Mouse (Mus musculus) heart, embryonic 16.5 days (tissue): ENCODE measurements around the gene Cd160. TPM values are rescaled to one million over a fixed set of nuclear protein-coding genes. Genes with fewer than 3 reads are reported as not detected.

ENCODE experiments used
- ATAC-seq: fragments of 200-750 bp; cut with Nextera tagmentation; replicated peaks from 2 replicates; pipeline ENCODE4 v1.8.0; 2017; ENCODE audit warnings: moderate number of reproducible peaks; ENCODE audit not compliant: insufficient read depth, low FRiP score; ENCODE audit errors: extremely low read depth
- H3K27ac ChIP-seq: fragments of 300-500 bp; sonication (generic); 2 replicates; pipeline ENCODE4 v1.5.1; 2014; ENCODE audit warnings: mild to moderate bottlenecking, low read length, control low read depth, moderate library complexity
- H3K27me3 ChIP-seq: fragments of 300-500 bp; sonication (generic); 2 replicates; pipeline ENCODE4 v1.6.1; 2014; ENCODE audit warnings: low read length, mixed read lengths; ENCODE audit not compliant: control insufficient read depth, insufficient read depth
- H3K36me3 ChIP-seq: fragments of 300-500 bp; sonication (generic); 2 replicates; pipeline ENCODE4 v1.6.1; 2014; ENCODE audit not compliant: control insufficient read depth, insufficient read depth
- H3K4me1 ChIP-seq: fragments of 300-500 bp; sonication (generic); 2 replicates; pipeline ENCODE4 v1.6.1; 2014; ENCODE audit warnings: low read length, mixed read lengths; ENCODE audit not compliant: control insufficient read depth, insufficient read depth
- H3K4me2 ChIP-seq: fragments of 300-500 bp; sonication (generic); 2 replicates; pipeline ENCODE4 v1.6.1; 2014; ENCODE audit warnings: low read depth, mild to moderate bottlenecking, control low read depth, low read length
- H3K4me3 ChIP-seq: fragments of 300-500 bp; sonication (generic); 2 replicates; pipeline ENCODE4 v1.5.1; 2014; ENCODE audit warnings: mild to moderate bottlenecking, control low read depth, low read length
- H3K9ac ChIP-seq: fragments of 300-500 bp; sonication (generic); 2 replicates; pipeline ENCODE4 v1.6.1; 2014; ENCODE audit warnings: low read length, control low read depth
- H3K9me3 ChIP-seq: fragments of 300-500 bp; sonication (generic); replicated peaks from 2 replicates; pipeline ENCODE4 v1.6.1; 2016; ENCODE audit warnings: low read length; ENCODE audit not compliant: control insufficient read depth
- WGBS: fragments of 180-500 bp; shearing (Covaris S2); extraction: QIAGEN DNeasy Blood & Tissue Kit; methylation state at CpG from one replicate; pipeline ENCODE4 v1.1.7; 2014; 5-methylcytosine and 5-hydroxymethylcytosine counted together
- polyA plus RNA-seq: library from polyadenylated mRNA; unstranded; fragments of >200 nt; fragmentation: Nextera tagmentation; extraction: Ambion mirVana; gene quantifications from 2 replicates; pipeline ENCODE4 v1.2.1, GENCODE M21; 2015

Cd160 gene
- polyA plus RNA-seq, 1 experiment from 2014 or later: 5.5 TPM

- H3K9ac ChIP-seq: no peak overlapping the region
- no peaks in the 10 kb centered on the region; the same call in 1 of the 2 replicates for H3K4me1 ChIP-seq
- peaks cover 2% of the 10 kb centered on the region; the same call in 1 of the 2 replicates for H3K36me3 ChIP-seq
- H3K4me2 ChIP-seq: no peak overlapping the region
- 73% methylated on average over 1 of the region's 1 CpGs for WGBS
- no peak overlapping the region for H3K4me3 ChIP-seq
- no peaks in the 10 kb centered on the region for H3K27me3 ChIP-seq
- no peak for ATAC-seq
- no peak overlapping the region for H3K27ac ChIP-seq
- H3K9me3 ChIP-seq: no peaks in the 10 kb centered on the region
Measured at GRCm38 (mm10) chr3:96764528-96764927, 64.6 kb downstream of the Cd160 start.

- H3K9ac ChIP-seq: no peak overlapping the region
- H3K4me2 ChIP-seq: no peak overlapping the region
- no peak overlapping the region for H3K4me3 ChIP-seq
- H3K27me3 ChIP-seq: no peaks in the 10 kb centered on the region
- 92% methylated on average over 4 of the region's 4 CpGs for WGBS
- H3K36me3 ChIP-seq: peaks cover 3% of the 10 kb centered on the region; the same call in 1 of the 2 replicates
- no peak overlapping the region for H3K27ac ChIP-seq
- H3K4me1 ChIP-seq: no peaks in the 10 kb centered on the region
- H3K9me3 ChIP-seq: no peaks in the 10 kb centered on the region
- no peak for ATAC-seq
Measured at GRCm38 (mm10) chr3:96759695-96760094, 69.5 kb downstream of the Cd160 start.

GRCm38 (mm10) chr3:96757691-96758090 lies 71.5 kb downstream of the Cd160 start:
- H3K4me3 ChIP-seq: no peak overlapping the region
- no peak overlapping the region for H3K27ac ChIP-seq
- H3K27me3 ChIP-seq: no peaks in the 10 kb centered on the region
- H3K4me1 ChIP-seq: no peaks in the 10 kb centered on the region
- WGBS: 48% methylated on average over 7 of the region's 7 CpGs
- ATAC-seq: 0 out of 2 replicates have a peak, but pooled peaks have one; percentile 52
- no peak overlapping the region for H3K4me2 ChIP-seq
- peaks cover 3% of the 10 kb centered on the region; the same call in 1 of the 2 replicates for H3K36me3 ChIP-seq
- H3K9ac ChIP-seq: no peak overlapping the region
- no peaks in the 10 kb centered on the region for H3K9me3 ChIP-seq

- Histone ChIP-seq H3K4me2 (no peak overlapping the region), H3K4me1 (no peaks in the 10 kb centered on the region), H3K36me3 (peaks cover 3% of the 10 kb centered on the region; the same call in 1 of the 2 replicates), H3K4me3 (no peak overlapping the region), H3K27me3 (no peaks in the 10 kb centered on the region), H3K9me3 (no peaks in the 10 kb centered on the region), H3K9ac (no peak overlapping the region), H3K27ac (no peak overlapping the region)
- no peak for ATAC-seq
- 97% methylated on average over 1 of the region's 1 CpGs for WGBS
Measured at GRCm38 (mm10) chr3:96755935-96756334, 73.2 kb downstream of the Cd160 start.

Other genes starting within 250 kb of the Cd160 start
- 33.4 and 36.4 TPM in 2 replicates for gene Polr3gl, start 235.2 kb downstream of the Cd160 start, polyA plus RNA-seq
- 6.9 and 7.2 TPM in 2 replicates for gene Ankrd34a, start 232.7 kb downstream of the Cd160 start, polyA plus RNA-seq
- gene Lix1l, start 228.2 kb downstream of the Cd160 start, polyA plus RNA-seq: 4.3 and 4.5 TPM in 2 replicates
- gene Rbm8a, start 199.4 kb downstream of the Cd160 start, polyA plus RNA-seq: 83.8 and 86.4 TPM in 2 replicates
- gene Pex11b, start 194.0 kb downstream of the Cd160 start, polyA plus RNA-seq: 44.2 and 44.7 TPM in 2 replicates
- 0.14 and 0.19 TPM in 2 replicates for gene Gm42957, start 193.9 kb downstream of the Cd160 start, polyA plus RNA-seq
- 0.83 and 1.1 TPM in 2 replicates for gene Itga10, start 183.8 kb downstream of the Cd160 start, polyA plus RNA-seq
- 0.45 and 0.60 TPM in 2 replicates for gene Ankrd35, start 159.2 kb downstream of the Cd160 start, polyA plus RNA-seq
- gene Pias3, start 133.0 kb downstream of the Cd160 start, polyA plus RNA-seq: 33.6 and 37.5 TPM in 2 replicates
- gene Nudt17, start 120.8 kb downstream of the Cd160 start, polyA plus RNA-seq: 6.2 and 8.8 TPM in 2 replicates
- gene Polr3c, start 101.7 kb downstream of the Cd160 start, polyA plus RNA-seq: 28.1 and 31.0 TPM in 2 replicates
- 36.9 and 39.7 TPM in 2 replicates for gene Rnf115, start 101.7 kb downstream of the Cd160 start, polyA plus RNA-seq
- gene Pdzk1, start 67 bp downstream of the Cd160 start, polyA plus RNA-seq: 0.98 TPM in 1 of 2 replicates, not detected in the other
- gene Gja5, start 75.3 kb upstream of the Cd160 start, polyA plus RNA-seq: 86.3 and 99.3 TPM in 2 replicates
- 26.1 and 28.4 TPM in 2 replicates for gene Gpr89, start 76.0 kb upstream of the Cd160 start, polyA plus RNA-seq
- gene Gja8, start 96.7 kb upstream of the Cd160 start, polyA plus RNA-seq: 0.02 TPM in 1 of 2 replicates, not detected in the other